Mouse (Mus musculus): ENCODE results near the gene Ddah2.
"Not testable (repeated sequence)": the region's sequence is repeated elsewhere in the genome, so short reads cannot be mapped to it uniquely, and the experiment has no call there.

The Ddah2 gene

GRCm38 (mm10) chr17:35027277-35028068 lies 31.4 kb upstream of the Ddah2 start, which contains the start of gene Sapcd1:
Sapcd1 (minus strand) TSS chr17:35028016.
- DNase-seq (ENCODE audit: low spot score), result no peak

GRCm38 (mm10) chr17:35028315-35028714 lies 30.5 kb upstream of the Ddah2 start:
- no peak for DNase-seq (ENCODE audit: low spot score)

- no peak for DNase-seq (ENCODE audit: low spot score)
Observed at GRCm38 (mm10) chr17:35029691-35030532, 28.9 kb upstream of the Ddah2 start.

GRCm38 (mm10) chr17:35031272-35031671 lies 27.6 kb upstream of the Ddah2 start:
- DNase-seq (ENCODE audit: low spot score), result no peak

GRCm38 (mm10) chr17:35031880-35032279 lies 27.0 kb upstream of the Ddah2 start:
- no peak for DNase-seq (ENCODE audit: low spot score)

GRCm38 (mm10) chr17:35032323-35032870 lies 26.4 kb upstream of the Ddah2 start:
- DNase-seq (ENCODE audit: low spot score), result no peak

- DNase-seq (ENCODE audit: low spot score), result not testable (repeated sequence)
Observed at GRCm38 (mm10) chr17:35033703-35034102, 25.1 kb upstream of the Ddah2 start.

GRCm38 (mm10) chr17:35034896-35035295 lies 23.9 kb upstream of the Ddah2 start:
- no peak for DNase-seq (ENCODE audit: low spot score)

GRCm38 (mm10) chr17:35039121-35039873 lies 19.5 kb upstream of the Ddah2 start:
- no peak for DNase-seq (ENCODE audit: low spot score)

- no peak for DNase-seq (ENCODE audit: low spot score)
Observed at GRCm38 (mm10) chr17:35043794-35044193, 15.0 kb upstream of the Ddah2 start.

GRCm38 (mm10) chr17:35044904-35045806 lies 13.7 kb upstream of the Ddah2 start:
- DNase-seq (ENCODE audit: low spot score), result no peak

- no peak for DNase-seq (ENCODE audit: low spot score)
Observed at GRCm38 (mm10) chr17:35045807-35046680, 12.8 kb upstream of the Ddah2 start.

- DNase-seq (ENCODE audit: low spot score), result peak; percentile 91
Observed at GRCm38 (mm10) chr17:35046681-35047455, 12.0 kb upstream of the Ddah2 start, which contains the start of gene Msh5. Msh5 (minus strand) TSS chr17:35046745.

GRCm38 (mm10) chr17:35047688-35048087 lies 11.1 kb upstream of the Ddah2 start:
- no peak for DNase-seq (ENCODE audit: low spot score)

GRCm38 (mm10) chr17:35048149-35048931 lies 10.5 kb upstream of the Ddah2 start:
- DNase-seq (ENCODE audit: low spot score), result no peak

- DNase-seq (ENCODE audit: low spot score), result no peak
Observed at GRCm38 (mm10) chr17:35048932-35049440, 9.8 kb upstream of the Ddah2 start.

GRCm38 (mm10) chr17:35049561-35050016 lies 9.2 kb upstream of the Ddah2 start, which contains the start of gene Clic1:
Clic1 (plus strand) TSS chr17:35049966.
- DNase-seq (ENCODE audit: low spot score), result no peak
